8 mouse cellular contexts compared by ENCODE assay signal in genomic region chr19:36082606-36083261, GRCm38 (mm10). TPM values are rescaled to one million over a fixed set of nuclear protein-coding genes. Genes with fewer than 3 reads are reported as not detected.
A peak's percentile ranks its signal among the peaks of the same experiment; 100 is the strongest.
DNase-seq lines count a peak whose midpoint lies in the region; ATAC-seq lines count a peak whose summit lies in the region.

No protein-coding gene starts in this region.

- peak; percentile 77 for ATAC-seq in forebrain, embryonic 11.5 days (replicated peaks; ENCODE audit: low FRiP score)
- peak; percentile 81 for ATAC-seq in hindbrain, embryonic 16.5 days
- ATAC-seq in limb, embryonic 13.5 days (ENCODE audit: low FRiP score, low read depth), result peak; percentile 61; the same call in 1 of the 2 replicates
- peak; percentile 87 for ATAC-seq in midbrain, embryonic 15.5 days (replicated peaks)

- WGBS in forebrain, embryonic 11.5 days, result 48% methylated on average over 7 of the region's 7 CpGs
- 42% methylated on average over 7 of the region's 7 CpGs for WGBS in hindbrain, embryonic 16.5 days
- 51% methylated on average over 7 of the region's 7 CpGs for WGBS in limb, embryonic 13.5 days
- WGBS in midbrain, embryonic 15.5 days, result 38% methylated on average over 7 of the region's 7 CpGs

- no peaks in the 10 kb centered on the region for H3K27me3 ChIP-seq in forebrain, embryonic 11.5 days (ENCODE audit: control insufficient read depth, insufficient read depth, low read length)
- H3K27me3 ChIP-seq in hindbrain, embryonic 16.5 days (replicated peaks; ENCODE audit: control insufficient read depth, insufficient read depth, low read length), result no peaks in the 10 kb centered on the region
- H3K27me3 ChIP-seq in limb, embryonic 13.5 days, result no peaks in the 10 kb centered on the region
- no peaks in the 10 kb centered on the region for H3K27me3 ChIP-seq in midbrain, embryonic 15.5 days (replicated peaks)

- H3K27ac ChIP-seq in forebrain, embryonic 11.5 days (ENCODE audit: low read depth, low read length), result no peak overlapping the region
- no peak overlapping the region for H3K27ac ChIP-seq in hindbrain, embryonic 16.5 days (ENCODE audit: low read depth, low read length)
- H3K27ac ChIP-seq in limb, embryonic 13.5 days, result no peak overlapping the region
- no peak overlapping the region for H3K27ac ChIP-seq in midbrain, embryonic 15.5 days

- H3K9me3 ChIP-seq in forebrain, embryonic 11.5 days (ENCODE audit: control insufficient read depth, low read length), result no peaks in the 10 kb centered on the region
- no peaks in the 10 kb centered on the region for H3K9me3 ChIP-seq in hindbrain, embryonic 16.5 days (ENCODE audit: control insufficient read depth, low read length)
- no peaks in the 10 kb centered on the region for H3K9me3 ChIP-seq in limb, embryonic 13.5 days
- no peaks in the 10 kb centered on the region for H3K9me3 ChIP-seq in midbrain, embryonic 15.5 days

- H3K36me3 ChIP-seq in forebrain, embryonic 11.5 days (ENCODE audit: control insufficient read depth, insufficient read depth, low read length), result no peaks in the 10 kb centered on the region
- no peaks in the 10 kb centered on the region for H3K36me3 ChIP-seq in hindbrain, embryonic 16.5 days (ENCODE audit: control insufficient read depth, insufficient read depth, low read length)
- no peaks in the 10 kb centered on the region for H3K36me3 ChIP-seq in limb, embryonic 13.5 days
- 0 out of 2 replicates have a peak, but pooled peaks cover 2% of the 10 kb centered on the region for H3K36me3 ChIP-seq in midbrain, embryonic 15.5 days (replicated peaks)

- H3K4me3 ChIP-seq in forebrain, embryonic 11.5 days (ENCODE audit: low read depth, low read length), result peak overlapping the region; percentile 78
- peak overlapping the region; percentile 52 for H3K4me3 ChIP-seq in hindbrain, embryonic 16.5 days (ENCODE audit: low read length)
- peak overlapping the region; percentile 85 for H3K4me3 ChIP-seq in limb, embryonic 13.5 days
- peak overlapping the region; percentile 55 for H3K4me3 ChIP-seq in midbrain, embryonic 15.5 days

- peak overlapping the region; percentile 81; the same call in 1 of the 2 replicates for H3K9ac ChIP-seq in forebrain, embryonic 11.5 days (ENCODE audit: low read length)
- peak overlapping the region; percentile 47 for H3K9ac ChIP-seq in hindbrain, embryonic 16.5 days (ENCODE audit: low read depth, low read length)
- H3K9ac ChIP-seq in limb, embryonic 13.5 days, result peak overlapping the region; percentile 51
- H3K9ac ChIP-seq in midbrain, embryonic 15.5 days, result no peak overlapping the region

- peaks cover 3% of the 10 kb centered on the region; the same call in 1 of the 2 replicates for H3K4me1 ChIP-seq in forebrain, embryonic 11.5 days (replicated peaks; ENCODE audit: control insufficient read depth, insufficient read depth, low read length)
- H3K4me1 ChIP-seq in hindbrain, embryonic 16.5 days (ENCODE audit: control insufficient read depth, insufficient read depth, low read depth, low read length), result peaks cover 10% of the 10 kb centered on the region
- H3K4me1 ChIP-seq in limb, embryonic 13.5 days, result peaks cover 8% of the 10 kb centered on the region
- peaks cover 12% of the 10 kb centered on the region for H3K4me1 ChIP-seq in midbrain, embryonic 15.5 days

- DNase-seq in spleen, postnatal 36 days (ENCODE audit: low spot score in 2 of 2), result peak; percentile 41 to 47
- DNase-seq in spleen, adult 18-20 months, result no peak
- DNase-seq in c-Kit-positive CD71-positive TER-119-negative erythroid progenitor cells, embryonic 14.5 days (ENCODE audit: low read depth), result peak; percentile 64
- no peak for DNase-seq in forebrain, embryonic 11.5 days (ENCODE audit: low spot score)
- DNase-seq in urinary bladder, postnatal 10 days (ENCODE audit: low spot score), result no peak

- H3K4me2 ChIP-seq in forebrain, embryonic 11.5 days (ENCODE audit: low read depth, low read length, severe bottlenecking), result peak overlapping the region; percentile 57; the same call in 1 of the 2 replicates
- H3K4me2 ChIP-seq in hindbrain, embryonic 16.5 days (ENCODE audit: low read length), result peak overlapping the region; percentile 80
- peak overlapping the region; percentile 88 for H3K4me2 ChIP-seq in limb, embryonic 13.5 days (replicated peaks)
- peak overlapping the region; percentile 76 for H3K4me2 ChIP-seq in midbrain, embryonic 15.5 days

RNA-seq across cellular contexts. Expression of gene Rpp30, which starts 0.8 kb away (rescaled TPM):
- polyA plus RNA-seq in forebrain, embryonic 11.5 days (2014; fragmentation: Nextera tagmentation; extraction: Ambion mirVana), result 119 and 121 TPM in 2 replicates
- polyA plus RNA-seq in hindbrain, embryonic 16.5 days (2015; fragmentation: Nextera tagmentation; extraction: Ambion mirVana), result 63.7 and 64.2 TPM in 2 replicates
- 78.2 and 82.0 TPM in 2 replicates for polyA plus RNA-seq in limb, embryonic 13.5 days (2015; fragmentation: Nextera tagmentation; extraction: Ambion mirVana)
- polyA plus RNA-seq in midbrain, embryonic 15.5 days (2015; fragmentation: Nextera tagmentation; extraction: Ambion mirVana), result 60.3 and 64.4 TPM in 2 replicates

RNA-seq across cellular contexts. Expression of gene Htr7, which starts 25.4 kb away (rescaled TPM):
- 0.08 and 0.25 TPM in 2 replicates for polyA plus RNA-seq in forebrain, embryonic 11.5 days (2014; fragmentation: Nextera tagmentation; extraction: Ambion mirVana)
- polyA plus RNA-seq in hindbrain, embryonic 16.5 days (2015; fragmentation: Nextera tagmentation; extraction: Ambion mirVana), result 16.3 and 16.7 TPM in 2 replicates
- 0.40 and 0.60 TPM in 2 replicates for polyA plus RNA-seq in limb, embryonic 13.5 days (2015; fragmentation: Nextera tagmentation; extraction: Ambion mirVana)
- polyA plus RNA-seq in midbrain, embryonic 15.5 days (2015; fragmentation: Nextera tagmentation; extraction: Ambion mirVana), result 8.5 and 8.7 TPM in 2 replicates

RNA-seq across cellular contexts. Expression of gene Ankrd1, which starts 37.2 kb away (rescaled TPM):
- polyA plus RNA-seq in forebrain, embryonic 11.5 days (2014; fragmentation: Nextera tagmentation; extraction: Ambion mirVana), result not detected in 2 replicates
- 0.11 and 0.16 TPM in 2 replicates for polyA plus RNA-seq in hindbrain, embryonic 16.5 days (2015; fragmentation: Nextera tagmentation; extraction: Ambion mirVana)
- polyA plus RNA-seq in limb, embryonic 13.5 days (2015; fragmentation: Nextera tagmentation; extraction: Ambion mirVana), result 1.7 and 2.8 TPM in 2 replicates
- polyA plus RNA-seq in midbrain, embryonic 15.5 days (2015; fragmentation: Nextera tagmentation; extraction: Ambion mirVana), result 0.18 TPM in 1 of 2 replicates, not detected in the other

Comparison
In these comparisons a context has a peak if more than half of its experiments do, and no peak if none do; other contexts are left out.
1. DNase-seq: peak in spleen, postnatal 36 days (2 of 2) and c-Kit-positive CD71-positive TER-119-negative erythroid progenitor cells, embryonic 14.5 days (single experiment); none in spleen, adult 18-20 months (0 of 2), forebrain, embryonic 11.5 days (single experiment) and urinary bladder, postnatal 10 days (single experiment).
2. Peak in every context shown above with its lines, with median percentiles within 50 percentile points of each other: ATAC-seq, H3K4me2 ChIP-seq and H3K4me3 ChIP-seq.